Mouse (Mus musculus): ENCODE data around the gene Hrasls5.

The Hrasls5 gene

DNA sequence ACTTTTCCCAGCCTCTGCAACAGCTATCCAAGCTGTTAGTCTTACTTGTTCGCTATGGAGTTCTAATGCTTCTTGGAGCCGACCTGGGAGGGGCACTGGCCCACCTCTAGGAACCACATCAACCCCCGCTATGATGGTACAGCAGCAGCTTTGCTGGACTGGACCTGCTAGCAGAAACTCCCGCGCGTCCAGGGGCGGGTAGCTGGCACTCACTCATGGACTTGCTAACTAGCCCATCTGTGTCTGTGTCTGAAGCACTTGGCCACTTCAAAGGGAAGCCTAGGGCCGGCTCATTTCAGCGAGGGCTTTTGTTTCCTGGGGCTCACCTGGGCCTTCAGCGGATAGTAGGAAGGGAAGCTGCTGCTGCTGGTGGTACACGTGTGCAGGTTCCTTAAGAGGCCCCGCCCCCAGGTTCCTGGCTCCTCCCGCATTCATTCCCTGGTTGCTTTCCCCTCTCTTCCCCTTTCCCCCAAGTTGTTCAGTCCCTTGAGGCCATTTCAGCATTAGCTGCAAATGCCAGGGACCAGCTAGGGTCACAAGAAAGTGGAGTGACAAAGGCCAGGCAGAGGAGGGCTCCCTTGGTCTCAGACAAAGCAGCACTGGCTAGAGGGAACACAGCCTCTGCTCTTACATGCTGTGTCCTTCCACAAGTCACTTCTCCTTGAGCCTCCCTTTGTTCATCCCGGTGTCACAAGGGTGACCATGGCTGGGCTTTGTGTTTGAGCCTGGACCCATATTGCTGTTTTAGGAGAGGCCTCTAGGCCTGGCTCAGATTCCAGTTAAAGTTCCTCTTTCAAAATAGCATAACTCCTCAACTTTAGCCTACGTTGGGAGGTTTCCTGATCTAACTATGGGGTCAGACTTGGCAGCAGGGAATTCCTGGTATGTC, 5.3 kb upstream of the Hrasls5 start, which contains the start of gene Lgals12:
Gene Lgals12, minus strand, starts transcription at position 393 of the 889 bp plus-strand sequence.
- no peak for DNase-seq (ENCODE audit: low spot score)

DNA sequence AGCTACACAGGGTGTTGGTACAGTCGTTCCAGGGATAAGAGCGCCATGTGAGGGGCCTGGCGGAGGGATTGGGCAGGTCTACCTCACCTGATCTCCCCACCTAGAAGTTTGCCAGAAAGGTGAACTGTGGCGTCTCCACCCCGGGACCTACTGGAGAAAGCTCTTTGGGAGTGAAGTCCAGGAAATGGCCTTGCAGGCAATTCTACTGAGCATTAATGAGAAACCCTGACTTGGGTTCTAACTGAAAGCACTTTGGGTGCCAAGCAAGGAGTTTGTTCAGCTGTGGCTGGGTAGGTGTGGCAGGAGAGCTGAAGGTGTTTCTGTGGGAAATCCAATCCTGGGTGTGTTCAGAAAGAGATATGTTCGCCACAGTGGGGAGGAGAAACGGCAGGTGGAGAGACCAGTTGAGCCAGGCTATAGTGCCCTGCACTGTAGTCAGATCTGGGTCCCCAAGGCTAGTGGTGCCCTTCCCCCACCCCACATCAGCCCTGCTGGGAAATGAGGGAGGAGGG, 4.6 kb upstream of the Hrasls5 start:
- no peak for DNase-seq (ENCODE audit: low spot score)

DNA sequence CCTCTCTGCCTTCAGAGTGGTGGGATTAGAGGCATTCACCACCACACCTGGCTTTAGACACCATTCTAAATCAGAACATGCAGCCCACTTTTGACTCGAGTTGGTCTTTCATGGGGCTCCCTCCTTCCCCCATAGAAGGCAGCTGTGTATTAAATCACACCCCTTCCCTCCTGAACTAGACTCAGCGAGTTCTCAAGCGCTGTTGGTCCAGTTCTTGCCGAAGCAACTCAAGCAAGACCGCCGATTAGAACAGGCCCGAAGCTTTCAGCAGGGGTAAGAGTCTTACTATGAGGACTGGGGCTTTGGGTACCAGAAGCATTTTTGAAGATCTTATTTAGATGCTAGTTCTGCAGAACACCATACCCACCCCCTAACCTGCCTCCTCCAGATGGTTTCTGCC, 810 bp downstream of the Hrasls5 start:
- DNase-seq (ENCODE audit: low spot score): no peak

DNA sequence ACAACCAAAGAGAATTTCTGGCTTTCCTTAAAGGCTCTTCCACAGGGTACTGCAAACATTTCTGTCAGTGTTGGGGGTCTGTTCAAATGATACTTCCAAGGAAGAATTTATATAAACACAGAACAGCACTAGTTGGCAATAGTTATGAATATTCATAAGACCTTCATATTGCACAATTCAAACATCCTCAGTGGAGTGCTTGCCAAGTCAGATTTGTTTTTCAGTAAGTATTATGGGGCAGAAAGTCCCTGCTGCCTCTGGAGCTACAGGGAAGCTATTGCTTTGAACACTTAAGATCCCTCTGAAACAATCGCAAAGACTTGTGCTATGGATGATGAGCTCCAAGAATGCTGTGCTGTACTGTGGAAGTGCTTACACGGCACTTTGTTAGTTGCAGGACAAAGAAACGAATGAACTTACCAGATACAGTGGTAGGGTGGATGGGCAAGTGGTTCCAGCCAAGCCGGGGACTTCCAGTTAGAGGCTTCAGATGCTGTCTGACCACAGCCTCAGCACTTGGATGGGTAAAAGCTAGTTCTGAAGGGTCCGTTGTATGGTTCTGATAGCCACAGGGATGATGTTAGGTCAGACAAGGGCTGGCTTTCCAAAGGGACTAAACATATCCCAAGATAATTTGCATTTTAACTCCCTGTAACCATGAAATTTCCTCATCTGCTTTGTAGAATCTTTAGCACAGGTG, 4.0 kb downstream of the Hrasls5 start:
- no peak for DNase-seq (ENCODE audit: low spot score)

DNA sequence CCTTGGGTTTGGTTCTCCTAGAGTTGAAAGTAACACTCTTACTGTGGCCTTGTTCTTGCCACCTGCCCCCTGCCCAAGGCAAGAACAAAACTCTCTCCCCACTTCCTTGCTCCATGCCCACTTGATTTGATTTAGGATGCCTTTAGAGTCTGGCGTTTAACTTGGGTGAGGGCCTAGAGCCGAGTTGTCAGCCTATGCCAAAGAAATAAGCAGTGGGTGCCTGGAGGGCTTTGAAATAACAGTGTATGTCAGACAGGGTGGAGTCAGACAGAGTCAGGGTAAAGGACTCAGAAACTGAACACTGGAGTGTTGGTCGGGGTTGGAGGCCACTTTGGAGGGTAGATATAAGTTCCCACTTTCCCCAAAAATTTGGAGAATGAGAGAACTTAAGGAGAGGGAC, 4.7 kb downstream of the Hrasls5 start:
- no peak for DNase-seq (ENCODE audit: low spot score)

DNA sequence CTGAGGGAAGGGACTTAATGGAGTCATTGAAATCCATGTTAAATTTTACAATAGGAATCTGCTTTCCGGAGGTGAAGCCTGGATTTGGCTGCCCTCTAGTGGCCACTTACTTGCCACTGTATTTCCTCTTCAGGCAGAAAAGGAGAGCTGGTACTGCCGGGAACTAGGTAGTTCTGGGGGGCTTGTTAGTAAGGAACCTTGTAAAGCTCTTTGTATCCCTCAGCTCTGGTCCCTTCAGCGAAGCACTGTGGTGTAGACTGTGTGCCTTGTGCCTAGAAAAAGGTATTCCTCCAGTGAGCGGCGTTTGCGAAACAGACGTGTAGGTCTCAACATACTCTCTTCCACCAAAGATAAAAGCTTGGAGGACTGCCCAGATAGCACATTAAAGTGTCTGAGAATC, 5.4 kb downstream of the Hrasls5 start:
- DNase-seq (ENCODE audit: low spot score): peak; percentile 51

DNA sequence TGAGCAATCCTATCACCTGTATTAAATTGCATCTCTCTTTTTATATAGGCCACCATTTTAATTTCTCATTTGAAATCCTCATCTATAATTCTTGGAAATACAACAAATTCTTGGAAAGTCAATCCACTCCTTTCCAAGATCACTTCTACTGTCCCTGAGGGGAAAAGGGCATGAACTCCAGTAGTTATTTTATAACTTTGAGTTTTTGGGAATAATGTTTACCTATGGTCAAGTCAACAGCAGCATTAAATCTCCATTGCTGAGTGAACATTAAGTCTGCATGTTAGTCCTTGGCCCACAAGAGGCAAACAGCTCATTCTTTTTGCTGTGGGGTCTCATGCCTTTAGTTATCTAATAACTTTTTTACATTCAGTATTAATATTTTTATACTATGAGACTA, 20.7 kb downstream of the Hrasls5 start:
- DNase-seq (ENCODE audit: low spot score): no peak

DNA sequence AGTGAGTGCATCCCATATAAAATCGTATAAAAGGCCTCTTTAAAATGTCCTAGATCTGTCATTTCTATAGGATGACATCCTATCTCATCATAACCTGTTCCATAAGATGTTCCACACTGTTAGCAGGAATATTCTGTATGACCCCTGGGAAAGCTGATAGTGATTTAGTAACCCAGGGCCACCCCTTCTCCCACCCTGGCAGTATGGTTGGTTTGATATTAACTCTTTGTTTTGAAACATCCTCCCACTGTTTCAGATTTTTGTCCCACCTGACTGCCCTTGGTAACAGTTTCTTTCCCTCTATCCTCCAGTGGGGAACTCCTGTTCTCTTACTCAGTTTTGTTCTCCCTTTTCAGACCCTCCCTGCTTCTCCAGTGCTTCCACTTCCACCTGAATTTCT, 21.4 kb downstream of the Hrasls5 start:
- no peak for DNase-seq (ENCODE audit: low spot score)

DNA sequence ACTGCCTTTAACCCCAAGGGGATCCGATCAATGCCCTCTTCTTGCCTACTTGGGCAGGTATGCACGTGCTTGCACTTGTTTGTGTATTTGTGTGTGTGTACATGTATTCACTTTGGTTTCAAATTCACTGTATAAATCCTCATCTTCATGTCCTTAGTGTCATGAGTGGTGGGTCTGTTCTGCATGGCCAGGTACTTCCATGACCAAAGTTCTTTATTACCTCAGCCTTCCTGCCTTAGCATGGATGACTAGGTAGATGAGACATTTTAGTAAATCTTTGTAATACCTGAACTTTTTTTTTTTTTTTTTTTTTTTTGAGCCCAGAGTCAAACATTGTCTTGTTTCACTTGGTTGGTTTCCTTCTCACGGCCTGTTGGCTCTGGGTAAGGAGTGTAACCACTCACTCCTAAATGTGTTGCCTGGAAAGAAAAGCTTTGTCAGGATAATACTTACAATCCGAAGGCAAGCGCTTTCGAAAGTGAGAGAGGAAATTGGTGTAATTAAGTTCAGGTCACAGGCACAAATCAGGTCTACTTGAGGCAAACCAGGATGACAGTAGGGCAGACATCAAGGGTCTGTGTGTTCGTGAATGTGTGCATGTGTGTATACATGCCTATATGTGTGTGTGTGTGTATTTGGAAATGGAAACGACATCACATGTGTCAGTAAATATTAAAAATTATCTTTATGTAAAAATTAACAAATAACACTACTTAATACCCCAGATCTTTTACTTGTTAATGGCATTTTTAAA, 36.7 kb downstream of the Hrasls5 start:
- no peak for DNase-seq (ENCODE audit: low spot score)

DNA sequence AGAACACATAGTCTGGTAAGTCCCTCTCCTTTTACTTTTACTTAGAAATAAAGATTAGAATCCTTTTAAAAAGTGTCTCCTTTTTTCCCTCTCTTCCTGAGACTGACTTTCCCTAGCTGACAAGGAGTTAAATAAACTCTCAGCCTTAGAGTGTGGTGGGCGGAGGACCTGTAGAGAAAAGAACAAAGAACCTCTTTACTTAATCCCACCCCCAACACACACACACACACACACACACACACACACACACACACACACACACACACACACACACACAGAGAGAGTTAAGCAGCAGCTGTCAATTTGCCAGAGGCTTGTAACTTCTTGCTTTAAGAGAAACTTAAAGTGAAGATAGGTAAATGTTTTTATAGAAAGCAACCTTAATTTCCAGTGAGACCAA, 59.7 kb downstream of the Hrasls5 start:
- no peak for DNase-seq (ENCODE audit: low spot score)

DNA sequence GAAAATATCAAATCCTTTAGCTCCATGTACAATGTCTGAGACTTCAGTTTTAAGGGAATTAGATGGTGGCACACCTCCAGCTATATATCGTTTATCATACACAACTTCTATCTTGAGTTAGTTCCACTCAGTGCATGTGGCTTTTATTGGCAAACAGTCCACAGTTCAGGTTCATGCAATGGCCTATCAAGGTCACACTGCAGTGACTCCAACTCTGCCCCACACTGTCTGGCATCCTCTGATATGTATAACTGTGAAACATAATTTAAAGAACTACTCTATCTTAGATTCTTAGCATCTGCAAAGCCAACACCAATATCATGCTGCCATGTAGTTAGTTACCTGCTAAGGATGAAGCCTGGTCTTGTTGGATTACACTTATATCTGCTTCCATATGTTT, 75.6 kb downstream of the Hrasls5 start:
- no peak for DNase-seq (ENCODE audit: low spot score)
